Mouse (Mus musculus) layer of hippocampus, adult 2 months (tissue): ENCODE data around the gene Eif4e2. TPM values are rescaled to one million over a fixed set of nuclear protein-coding genes. Genes with fewer than 3 reads are reported as not detected.

Experiments
- DNase-seq, 2 experiments: peaks; one replicate each; pipeline ENCODE4 v3.0.0; 2022; ENCODE audit warnings: low spot score in 2 of 2
- H3K27ac ChIP-seq: fragments of 200-600 bp; 2 replicates; pipeline ENCODE4 v1.8.1; 2022
- H3K4me3 ChIP-seq: fragments of 200-600 bp; 2 replicates; pipeline ENCODE4 v1.8.1; 2022; ENCODE audit warnings: mild to moderate bottlenecking
- CTCF ChIP-seq: fragments of 200-600 bp; conservative IDR thresholded peaks from 2 replicates; pipeline ENCODE4 v1.8.1; 2022; ENCODE audit warnings: antibody characterized with exemption, mild to moderate bottlenecking, moderate library complexity
- total RNA-seq, 2 experiments: library from RNA; stranded (reverse); gene quantifications; 2 replicates each; pipeline ENCODE4 v1.2.3; 2021

Gene Eif4e2
- total RNA-seq, 2 experiments from 2014 or later = 55.6 to 55.8 TPM

DNA sequence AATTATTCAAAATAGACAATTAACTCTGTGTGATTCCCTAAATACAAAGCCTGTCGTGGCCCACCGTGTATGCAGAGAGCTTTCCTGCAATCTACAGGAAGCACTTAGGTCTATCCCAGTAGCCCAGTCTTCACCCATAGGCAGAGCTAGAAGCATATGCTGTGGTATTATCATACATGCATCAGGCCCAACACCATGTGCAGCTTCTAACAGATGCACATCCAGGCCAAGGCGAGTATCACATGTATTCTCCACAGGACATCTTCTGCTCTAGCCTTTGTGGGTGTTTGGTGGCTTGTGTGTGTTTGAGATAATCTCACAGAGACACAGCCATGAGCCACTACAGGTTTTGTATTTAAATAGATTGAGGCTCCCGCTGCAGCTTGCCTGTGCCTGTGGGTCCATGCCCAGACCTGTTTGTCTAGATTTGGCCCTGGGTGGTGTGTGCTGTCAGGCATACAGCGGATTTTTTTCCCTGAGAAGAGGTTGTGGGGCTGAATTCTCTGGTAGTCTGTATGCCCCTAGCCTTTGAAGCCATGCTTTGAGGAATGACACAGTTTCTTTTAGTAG is 38.4 kb downstream of the Eif4e2 start:
- no peak overlapping the region for H3K4me3 ChIP-seq
- H3K27ac ChIP-seq = no peak overlapping the region
- no peak for DNase-seq
- no peak for TF ChIP-seq CTCF

DNA sequence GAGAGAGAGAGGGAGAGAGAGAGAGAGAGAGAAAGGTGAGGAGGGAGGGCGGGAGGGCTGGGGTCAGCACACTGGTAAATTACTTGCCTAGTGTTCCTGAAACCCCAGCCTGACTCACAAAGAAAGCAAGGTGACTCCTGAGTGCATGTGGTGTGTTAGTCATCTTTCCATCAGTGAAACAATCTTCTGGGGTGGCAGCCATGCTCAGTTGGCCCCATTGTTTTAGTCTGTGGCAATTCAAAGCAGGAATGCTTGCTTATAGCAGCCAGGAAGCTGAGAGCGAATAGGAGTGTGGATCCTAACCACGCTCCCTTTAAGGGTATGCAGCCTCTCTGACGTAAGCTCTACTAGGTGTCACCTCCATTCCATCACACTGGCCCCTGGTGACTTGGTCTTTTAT is 41.5 kb downstream of the Eif4e2 start:
- no peak overlapping the region for H3K27ac ChIP-seq
- no peak overlapping the region for H3K4me3 ChIP-seq
- no peak for TF ChIP-seq CTCF
- no peak for DNase-seq

DNA sequence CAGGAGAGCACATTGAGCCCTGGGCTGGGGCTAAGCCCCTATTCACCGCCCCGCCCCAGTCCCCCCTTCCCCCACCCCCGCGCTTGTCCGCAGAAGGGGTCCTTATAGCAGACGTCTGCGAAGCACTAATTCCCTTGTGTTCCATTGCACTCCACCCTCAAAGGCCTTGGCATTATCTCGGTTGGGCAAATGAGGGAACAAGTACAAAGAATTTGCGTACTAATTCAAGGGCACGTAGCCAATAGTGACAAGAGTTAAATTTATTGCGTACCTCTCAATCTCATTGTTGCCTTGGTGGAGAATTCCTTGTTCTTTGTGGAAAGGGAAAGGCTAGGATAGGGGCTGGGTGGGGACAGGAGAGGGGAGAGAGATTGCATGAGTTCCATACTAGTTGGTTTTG is 44.0 kb downstream of the Eif4e2 start:
- no peak overlapping the region for H3K4me3 ChIP-seq
- DNase-seq = no peak
- H3K27ac ChIP-seq = no peak overlapping the region
- TF ChIP-seq CTCF = no peak

DNA sequence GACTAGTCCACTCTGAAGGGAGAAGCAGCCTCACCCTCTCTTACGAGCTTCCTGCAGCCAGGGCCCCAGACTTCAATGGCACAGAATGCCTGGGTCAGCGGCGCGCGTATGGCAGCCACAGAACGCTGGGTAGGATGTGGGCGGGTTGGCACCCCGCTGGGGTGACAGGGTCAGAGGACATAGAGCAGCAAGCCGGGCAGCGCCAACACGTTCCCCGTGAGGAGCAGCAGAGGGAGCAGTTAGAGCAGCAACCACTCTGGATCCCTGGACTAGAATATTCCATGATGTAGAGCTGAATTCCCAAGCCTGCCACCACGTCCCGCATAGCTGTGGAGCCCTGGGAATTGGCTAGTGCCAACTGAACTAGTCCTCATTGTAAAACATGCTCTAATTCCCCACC is 44.8 kb downstream of the Eif4e2 start:
- TF ChIP-seq CTCF = peak; percentile 65
- no peak overlapping the region for H3K27ac ChIP-seq
- no peak overlapping the region for H3K4me3 ChIP-seq
- DNase-seq = no peak

DNA sequence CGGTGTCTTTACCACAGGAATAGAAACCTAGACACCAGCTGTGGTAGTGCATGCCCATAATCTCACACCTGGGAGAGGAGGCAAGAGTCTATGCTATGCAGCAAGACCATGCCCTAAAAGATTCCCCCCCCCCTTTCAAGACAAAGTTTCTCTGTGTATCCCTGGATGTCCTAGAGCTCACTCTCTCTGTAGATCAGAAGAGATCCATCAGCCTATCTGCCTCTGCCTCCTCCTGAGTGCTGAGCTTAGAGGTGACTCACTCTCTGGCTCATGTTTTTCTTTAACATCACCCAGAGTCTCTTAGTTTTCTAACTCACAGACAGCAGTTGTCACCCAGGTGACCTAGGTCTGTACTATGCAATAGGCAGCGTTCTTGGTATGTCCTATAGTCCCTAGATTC is 45.6 kb downstream of the Eif4e2 start:
- TF ChIP-seq CTCF = no peak
- Histone ChIP-seq H3K4me3 (no peak overlapping the region), H3K27ac (no peak overlapping the region)
- no peak for DNase-seq

DNA sequence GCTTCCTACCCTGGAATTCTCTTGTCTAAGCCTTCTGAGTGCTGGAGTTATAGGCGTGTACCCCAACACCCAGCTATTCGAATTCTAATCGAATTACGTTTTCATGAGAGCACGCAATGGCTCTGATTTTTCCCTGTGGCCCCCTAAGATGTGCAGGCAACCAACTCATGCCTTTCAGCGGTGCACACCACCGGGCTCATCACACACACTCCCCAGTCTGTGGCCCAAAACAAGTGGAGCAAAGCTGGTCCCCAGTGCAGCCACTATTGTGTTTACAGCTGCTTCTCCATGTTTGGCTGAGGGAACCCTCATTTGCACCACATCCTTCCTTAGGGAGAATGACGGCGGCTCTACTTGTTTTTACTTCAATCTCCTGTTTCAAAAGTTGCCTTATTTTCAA is 49.5 kb downstream of the Eif4e2 start:
- no peak overlapping the region for H3K4me3 ChIP-seq
- no peak for TF ChIP-seq CTCF

DNA sequence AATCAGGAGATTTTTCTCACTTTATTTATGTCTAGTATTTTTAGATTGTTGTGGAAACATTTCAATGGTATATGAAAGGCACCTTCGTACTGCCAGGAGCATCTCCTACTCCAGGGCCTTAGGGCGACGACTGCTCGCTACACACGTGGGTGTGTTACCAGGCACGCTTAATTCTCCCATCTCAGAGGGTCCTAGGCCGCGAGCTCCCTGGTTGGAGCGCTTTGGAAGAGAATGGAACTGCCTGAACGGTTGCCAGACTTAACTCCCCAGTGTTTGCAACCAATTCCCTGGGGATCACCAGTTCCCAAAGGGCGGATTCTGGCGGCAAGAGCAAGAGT is 50.1 kb downstream of the Eif4e2 start:
- H3K4me3 ChIP-seq = peak overlapping the region; percentile 55
- no peak for TF ChIP-seq CTCF
- no peak for DNase-seq
- no peak overlapping the region for H3K27ac ChIP-seq

More for the DNA sequence above, 49.5 kb downstream of the Eif4e2 start:
- no peak for DNase-seq
- no peak overlapping the region for H3K27ac ChIP-seq

DNA sequence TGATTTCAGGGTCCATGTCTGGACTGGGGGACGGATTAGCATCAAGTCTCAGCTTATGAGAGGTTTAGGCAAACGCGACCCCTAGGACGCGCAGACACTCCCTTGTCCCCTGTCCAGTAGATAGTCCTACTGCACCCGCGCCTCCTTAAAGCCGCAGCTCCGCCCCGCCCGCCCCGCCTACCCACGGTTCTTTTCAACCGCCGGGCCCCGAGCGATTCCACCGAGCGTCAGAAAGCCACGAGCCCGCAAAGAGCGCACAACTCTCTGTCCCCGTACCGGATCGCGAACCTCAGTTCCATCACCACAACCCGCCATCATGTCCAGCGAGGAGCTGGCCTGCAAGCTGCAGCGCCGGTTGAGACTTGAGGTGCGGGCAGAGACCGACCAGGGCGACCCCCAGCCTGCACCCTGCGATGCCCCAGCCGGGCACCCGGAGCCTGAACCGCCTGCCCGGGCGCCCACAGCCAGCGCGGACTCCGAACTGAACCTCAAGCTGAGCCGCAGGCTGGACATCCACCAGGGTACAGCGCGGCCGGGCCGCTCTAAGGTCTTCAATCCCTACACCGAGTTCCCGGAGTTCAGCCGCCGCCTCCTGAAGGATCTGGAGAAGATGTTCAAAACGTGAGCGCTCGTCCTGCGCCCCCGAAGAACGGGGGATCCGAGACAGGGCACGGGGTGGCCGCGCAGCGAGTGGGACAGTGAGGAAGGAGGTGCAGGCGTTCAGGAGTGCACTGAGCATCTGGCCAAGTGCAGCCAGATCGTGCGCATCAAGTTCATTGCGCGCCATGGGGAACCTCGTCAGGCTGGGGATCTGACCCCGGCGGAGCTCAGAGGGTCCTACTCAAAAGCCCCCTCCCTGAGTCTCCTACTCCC is 50.7 kb downstream of the Eif4e2 start, which contains the start of gene Efhd1:
TSS of gene Efhd1 (plus strand) at position 230 of the 873 bp plus-strand sequence.
- peak within 1 kb of the TSS; percentile 55 for H3K4me3 ChIP-seq
- no peak for DNase-seq
- TF ChIP-seq CTCF = no peak
- H3K27ac ChIP-seq = peak within 1 kb of the TSS; percentile 43; the same call in 1 of the 2 replicates

DNA sequence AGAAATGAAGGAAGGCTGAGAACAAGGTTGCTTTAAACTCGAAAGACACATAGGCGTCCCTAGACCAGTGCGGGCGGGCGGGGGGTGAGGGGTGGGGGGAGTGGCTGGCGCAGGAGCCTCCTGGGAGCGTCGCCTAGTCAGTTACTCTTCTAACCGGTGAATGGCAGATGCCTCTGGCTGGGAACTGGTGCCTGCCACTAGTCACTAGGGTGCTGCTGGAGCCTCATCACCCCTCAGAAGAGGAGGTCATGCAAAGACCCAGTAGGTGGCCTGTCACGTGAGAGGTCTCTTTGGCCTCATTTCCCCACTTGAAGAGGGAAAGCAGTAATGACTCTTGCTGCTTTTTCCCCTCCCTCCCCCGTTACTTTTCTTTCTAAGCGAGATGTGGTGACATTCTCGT is 51.5 kb downstream of the Eif4e2 start:
- DNase-seq = no peak
- no peak for TF ChIP-seq CTCF
- peak overlapping the region; percentile 55 for H3K4me3 ChIP-seq
- H3K27ac ChIP-seq = no peak overlapping the region

DNA sequence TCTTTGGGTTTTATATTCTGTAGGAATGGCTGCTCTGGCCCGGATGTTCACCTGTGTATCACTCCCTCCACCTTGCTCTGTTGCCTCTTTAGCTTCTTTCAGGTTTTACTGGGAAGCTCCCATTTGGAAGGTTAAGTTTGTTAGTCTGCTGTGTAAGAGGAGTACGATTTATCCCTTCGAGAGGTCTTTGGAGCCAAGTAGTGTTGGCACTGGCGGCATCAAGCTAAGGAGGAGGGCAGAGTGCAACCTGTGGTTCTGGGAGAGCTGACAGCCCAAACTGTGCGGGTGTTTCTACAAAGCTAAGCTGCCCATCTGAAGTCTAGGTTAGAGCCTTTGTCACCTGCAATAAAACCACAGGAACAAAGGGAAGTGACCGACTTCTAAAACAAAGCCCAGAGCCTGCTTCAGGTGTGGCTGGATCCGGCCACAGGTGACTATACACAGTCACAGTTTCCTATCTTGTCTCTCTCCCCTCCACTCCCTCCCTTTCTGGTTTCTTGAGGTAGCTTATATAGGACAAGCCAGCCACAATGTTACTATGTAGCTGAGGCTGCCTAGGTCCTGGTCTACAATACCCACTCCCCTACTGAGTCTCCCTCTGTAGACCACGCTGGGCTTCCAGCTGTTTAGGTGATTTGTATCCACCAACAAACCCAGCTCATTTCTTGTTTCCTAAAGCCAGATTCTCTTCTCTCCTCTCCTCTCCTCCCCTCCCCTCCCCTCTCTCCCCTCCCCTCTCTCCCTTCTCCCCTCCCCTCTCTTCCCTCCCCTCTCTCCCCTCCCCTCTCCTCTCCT is 52.8 kb downstream of the Eif4e2 start:
- DNase-seq = no peak
- H3K27ac ChIP-seq = no peak overlapping the region
- H3K4me3 ChIP-seq = no peak overlapping the region
- no peak for TF ChIP-seq CTCF

DNA sequence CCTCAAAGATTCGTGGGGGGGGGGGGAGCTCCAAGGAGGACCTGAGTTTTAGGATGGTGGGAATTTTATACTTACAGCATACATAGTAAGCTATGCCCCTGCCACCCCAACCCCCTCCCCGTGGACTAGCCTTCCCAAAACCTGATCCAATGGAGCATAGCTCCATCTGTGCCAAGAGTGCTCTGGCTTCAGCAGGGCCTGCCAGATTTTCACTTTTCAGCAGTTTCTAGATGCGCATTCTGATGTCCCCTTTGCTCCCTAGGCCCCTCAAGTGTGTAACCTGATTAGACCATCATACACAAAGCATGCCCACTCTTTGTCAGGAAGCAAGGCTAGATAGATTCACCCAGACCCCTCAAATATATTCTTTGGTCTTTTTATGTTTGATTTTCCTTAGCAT is 56.5 kb downstream of the Eif4e2 start:
- TF ChIP-seq CTCF = no peak
- Histone ChIP-seq H3K27ac (peak overlapping the region; percentile 73), H3K4me3 (no peak overlapping the region)
- no peak for DNase-seq

DNA sequence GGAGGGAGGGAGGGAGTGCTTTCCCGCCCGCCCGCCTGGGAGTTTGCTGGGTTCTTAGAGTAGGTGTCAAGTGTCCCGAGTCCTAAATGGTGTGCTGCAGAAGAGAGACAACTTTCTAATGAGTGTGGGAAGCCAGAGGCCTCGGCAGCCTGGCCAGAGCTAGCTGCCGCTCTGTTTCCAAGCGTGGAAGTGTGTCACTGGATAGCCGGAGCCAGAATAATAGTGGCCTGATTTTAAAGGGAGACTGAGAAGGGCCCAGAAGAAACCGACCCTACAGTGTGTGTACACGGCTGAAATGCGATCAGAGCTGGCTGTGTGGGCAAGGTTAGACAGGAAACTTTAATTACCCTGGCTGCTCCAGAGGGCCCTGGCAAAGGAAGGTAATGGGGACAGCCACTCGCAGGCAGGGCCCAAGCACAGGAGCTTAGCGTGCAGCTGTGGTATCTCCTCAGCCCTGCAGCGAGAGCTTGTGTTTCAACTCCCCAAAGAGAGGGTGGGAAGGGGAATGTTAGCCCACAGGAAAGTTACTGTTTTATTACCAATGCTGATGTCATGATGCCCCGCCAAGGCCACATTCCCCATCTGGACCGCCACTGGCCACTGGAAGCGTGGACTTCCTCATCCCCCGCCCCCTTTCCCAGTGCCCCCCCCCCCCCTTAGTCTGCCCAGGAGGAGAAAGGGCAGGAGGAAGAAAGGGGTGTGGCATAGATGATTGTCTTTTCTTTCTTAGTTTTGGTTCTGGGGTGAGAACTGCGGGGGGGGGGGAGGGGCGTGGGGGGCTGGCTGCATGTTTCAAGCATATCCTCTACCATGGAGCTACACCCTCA is 57.1 kb downstream of the Eif4e2 start:
- H3K4me3 ChIP-seq = no peak overlapping the region
- peak overlapping the region; percentile 73 for H3K27ac ChIP-seq
- peak in 1 of 2 experiments; percentile 25 for DNase-seq
- no peak for TF ChIP-seq CTCF
